Mouse (Mus musculus): Measurements from ENCODE around the gene Ndufs2. TPM values are rescaled to one million over a fixed set of nuclear protein-coding genes. Genes with fewer than 3 reads are reported as not detected.

The Ndufs2 gene
- 89.0 TPM for polyA plus RNA-seq (2014; fragmentation: Illumina TruSeq; extraction: RNeasy Lipid Tissue Mini Kit (QIAGEN cat#74804); ENCODE audit: low read depth, low replicate concordance)

GRCm38 (mm10) chr1:171250680-171251593 lies at the start of gene Ndufs2:
Gene Ndufs2 (minus strand): TSS chr1:171251388.

GRCm38 (mm10) chr1:171294298-171295062 lies 43.3 kb upstream of the Ndufs2 start, which contains the start of gene Ufc1:
Gene Ufc1 (minus strand): TSS chr1:171295024.

GRCm38 (mm10) chr1:171287136-171288081 lies 36.2 kb upstream of the Ndufs2 start, which contains the start of gene Usp21:
Gene Usp21 (minus strand): TSS chr1:171287991.

GRCm38 (mm10) chr1:171280916-171281527 lies 29.8 kb upstream of the Ndufs2 start, which contains the start of gene Ppox:
Gene Ppox (minus strand): TSS chr1:171281186.

GRCm38 (mm10) chr1:171269848-171270572 lies 18.8 kb upstream of the Ndufs2 start, which contains the start of gene B4galt3:
Gene B4galt3 (plus strand): TSS chr1:171270328.

GRCm38 (mm10) chr1:171249913-171250600 lies 1.1 kb downstream of the Ndufs2 start, which contains the start of gene Adamts4:
Gene Adamts4 (plus strand): TSS chr1:171250421.

GRCm38 (mm10) chr1:171234126-171234525 lies 17.1 kb downstream of the Ndufs2 start, which contains the start of gene Fcer1g:
Gene Fcer1g (minus strand): TSS chr1:171234365.

GRCm38 (mm10) chr1:171224857-171225256 lies 26.3 kb downstream of the Ndufs2 start, which contains the start of gene Apoa2:
Gene Apoa2 (plus strand): TSS chr1:171225054.

GRCm38 (mm10) chr1:171222238-171223155 lies 28.7 kb downstream of the Ndufs2 start, which contains the start of gene Tomm40l:
Gene Tomm40l (minus strand): TSS chr1:171222514.

GRCm38 (mm10) chr1:171213801-171214496 lies 37.2 kb downstream of the Ndufs2 start, which contains the start of gene Nr1i3:
Gene Nr1i3 (plus strand): TSS chr1:171213970.

GRCm38 (mm10) chr1:171195887-171196397 lies 55.2 kb downstream of the Ndufs2 start, which contains the start of gene Pcp4l1:
Gene Pcp4l1 (minus strand): TSS chr1:171196268.

Other genes with a start within 250 kb of the Ndufs2 start
- 3.2 TPM for gene Fcgr4, start 232.5 kb downstream of the Ndufs2 start, polyA plus RNA-seq (2014; fragmentation: Illumina TruSeq; extraction: RNeasy Lipid Tissue Mini Kit (QIAGEN cat#74804); ENCODE audit: low read depth, low replicate concordance)
- 3.4 TPM for gene Fcgr3, start 186.5 kb downstream of the Ndufs2 start, polyA plus RNA-seq (2014; fragmentation: Illumina TruSeq; extraction: RNeasy Lipid Tissue Mini Kit (QIAGEN cat#74804); ENCODE audit: low read depth, low replicate concordance)
- 3.7 TPM for gene Cfap126, start 137.5 kb downstream of the Ndufs2 start, polyA plus RNA-seq (2014; fragmentation: Illumina TruSeq; extraction: RNeasy Lipid Tissue Mini Kit (QIAGEN cat#74804); ENCODE audit: low read depth, low replicate concordance)
- gene Sdhc, start 100.8 kb downstream of the Ndufs2 start, polyA plus RNA-seq (2014; fragmentation: Illumina TruSeq; extraction: RNeasy Lipid Tissue Mini Kit (QIAGEN cat#74804); ENCODE audit: low read depth, low replicate concordance): 129 TPM
- gene Mpz, start 100.7 kb downstream of the Ndufs2 start, polyA plus RNA-seq (2014; fragmentation: Illumina TruSeq; extraction: RNeasy Lipid Tissue Mini Kit (QIAGEN cat#74804); ENCODE audit: low read depth, low replicate concordance): 0.20 TPM
- gene Pcp4l1, start 55.1 kb downstream of the Ndufs2 start, polyA plus RNA-seq (2014; fragmentation: Illumina TruSeq; extraction: RNeasy Lipid Tissue Mini Kit (QIAGEN cat#74804); ENCODE audit: low read depth, low replicate concordance): 6.5 TPM
- gene Nr1i3, start 37.4 kb downstream of the Ndufs2 start, polyA plus RNA-seq (2014; fragmentation: Illumina TruSeq; extraction: RNeasy Lipid Tissue Mini Kit (QIAGEN cat#74804); ENCODE audit: low read depth, low replicate concordance): not detected
- 7.3 TPM for gene Tomm40l, start 28.9 kb downstream of the Ndufs2 start, polyA plus RNA-seq (2014; fragmentation: Illumina TruSeq; extraction: RNeasy Lipid Tissue Mini Kit (QIAGEN cat#74804); ENCODE audit: low read depth, low replicate concordance)
- gene Apoa2, start 26.3 kb downstream of the Ndufs2 start, polyA plus RNA-seq (2014; fragmentation: Illumina TruSeq; extraction: RNeasy Lipid Tissue Mini Kit (QIAGEN cat#74804); ENCODE audit: low read depth, low replicate concordance): 3.9 TPM
- 10.8 TPM for gene Fcer1g, start 17.0 kb downstream of the Ndufs2 start, polyA plus RNA-seq (2014; fragmentation: Illumina TruSeq; extraction: RNeasy Lipid Tissue Mini Kit (QIAGEN cat#74804); ENCODE audit: low read depth, low replicate concordance)
- 1.2 TPM for gene Adamts4, start 967 bp downstream of the Ndufs2 start, polyA plus RNA-seq (2014; fragmentation: Illumina TruSeq; extraction: RNeasy Lipid Tissue Mini Kit (QIAGEN cat#74804); ENCODE audit: low read depth, low replicate concordance)
- gene B4galt3, start 18.9 kb upstream of the Ndufs2 start, polyA plus RNA-seq (2014; fragmentation: Illumina TruSeq; extraction: RNeasy Lipid Tissue Mini Kit (QIAGEN cat#74804); ENCODE audit: low read depth, low replicate concordance): 2.3 TPM
- gene Ppox, start 29.8 kb upstream of the Ndufs2 start, polyA plus RNA-seq (2014; fragmentation: Illumina TruSeq; extraction: RNeasy Lipid Tissue Mini Kit (QIAGEN cat#74804); ENCODE audit: low read depth, low replicate concordance): 6.2 TPM
- gene Usp21, start 36.6 kb upstream of the Ndufs2 start, polyA plus RNA-seq (2014; fragmentation: Illumina TruSeq; extraction: RNeasy Lipid Tissue Mini Kit (QIAGEN cat#74804); ENCODE audit: low read depth, low replicate concordance): 15.0 TPM
- gene Ufc1, start 43.6 kb upstream of the Ndufs2 start, polyA plus RNA-seq (2014; fragmentation: Illumina TruSeq; extraction: RNeasy Lipid Tissue Mini Kit (QIAGEN cat#74804); ENCODE audit: low read depth, low replicate concordance): 101 TPM
- 6.7 TPM for gene Dedd, start 77.8 kb upstream of the Ndufs2 start, polyA plus RNA-seq (2014; fragmentation: Illumina TruSeq; extraction: RNeasy Lipid Tissue Mini Kit (QIAGEN cat#74804); ENCODE audit: low read depth, low replicate concordance)
- 43.5 TPM for gene Nit1, start 94.3 kb upstream of the Ndufs2 start, polyA plus RNA-seq (2014; fragmentation: Illumina TruSeq; extraction: RNeasy Lipid Tissue Mini Kit (QIAGEN cat#74804); ENCODE audit: low read depth, low replicate concordance)
- gene Pfdn2, start 94.3 kb upstream of the Ndufs2 start, polyA plus RNA-seq (2014; fragmentation: Illumina TruSeq; extraction: RNeasy Lipid Tissue Mini Kit (QIAGEN cat#74804); ENCODE audit: low read depth, low replicate concordance): 39.6 TPM
- 0.97 TPM for gene Klhdc9, start 109.4 kb upstream of the Ndufs2 start, polyA plus RNA-seq (2014; fragmentation: Illumina TruSeq; extraction: RNeasy Lipid Tissue Mini Kit (QIAGEN cat#74804); ENCODE audit: low read depth, low replicate concordance)
- 0.40 TPM for gene Nectin4, start 118.7 kb upstream of the Ndufs2 start, polyA plus RNA-seq (2014; fragmentation: Illumina TruSeq; extraction: RNeasy Lipid Tissue Mini Kit (QIAGEN cat#74804); ENCODE audit: low read depth, low replicate concordance)
- gene Arhgap30, start 137.6 kb upstream of the Ndufs2 start, polyA plus RNA-seq (2014; fragmentation: Illumina TruSeq; extraction: RNeasy Lipid Tissue Mini Kit (QIAGEN cat#74804); ENCODE audit: low read depth, low replicate concordance): 1.3 TPM
- gene Usf1, start 159.9 kb upstream of the Ndufs2 start, polyA plus RNA-seq (2014; fragmentation: Illumina TruSeq; extraction: RNeasy Lipid Tissue Mini Kit (QIAGEN cat#74804); ENCODE audit: low read depth, low replicate concordance): 0.69 TPM
- 2.9 TPM for gene Tstd1, start 167.5 kb upstream of the Ndufs2 start, polyA plus RNA-seq (2014; fragmentation: Illumina TruSeq; extraction: RNeasy Lipid Tissue Mini Kit (QIAGEN cat#74804); ENCODE audit: low read depth, low replicate concordance)
- gene F11r, start 186.1 kb upstream of the Ndufs2 start, polyA plus RNA-seq (2014; fragmentation: Illumina TruSeq; extraction: RNeasy Lipid Tissue Mini Kit (QIAGEN cat#74804); ENCODE audit: low read depth, low replicate concordance): 51.7 TPM